Mouse (Mus musculus) adrenal gland, postnatal 36 days (tissue): Measurements from ENCODE around the gene Atp6v1b1. TPM values are rescaled to one million over a fixed set of nuclear protein-coding genes. Genes with fewer than 3 reads are reported as not detected.
A peak's percentile ranks its signal among the peaks of the same experiment; 100 is the strongest.

Experiments used
- DNase-seq, 2 experiments: peaks; one replicate each; pipeline ENCODE4 v3.0.0; 2021; ENCODE audit warnings: mixed read lengths in 1 of 2
- long read RNA-seq, 2 experiments: library from polyadenylated mRNA; stranded (forward); transcript quantifications; one replicate each; pipeline ENCODE4 v2.0.0; 2021; ENCODE audit warnings: borderline sequencing depth in 2 of 2
- total RNA-seq, 2 experiments: library from RNA; stranded (reverse); gene quantifications; 2 replicates each; pipeline ENCODE4 v1.2.3; 2021

The Atp6v1b1 gene
- not detected for total RNA-seq
- long read RNA-seq, experiment 1, result 0 reads
- long read RNA-seq, experiment 2, result 0 reads

GRCm38 (mm10) chr6:83742761-83743160 is at the start of gene Atp6v1b1:
Gene Atp6v1b1 (plus strand): TSS chr6:83742990.
- DNase-seq, result no peak

GRCm38 (mm10) chr6:83693835-83694234 is 49.0 kb upstream of the Atp6v1b1 start:
- peak; percentile 40 to 76 for DNase-seq

- no peak for DNase-seq
Measured at GRCm38 (mm10) chr6:83695731-83696130, 47.1 kb upstream of the Atp6v1b1 start.

DNA sequence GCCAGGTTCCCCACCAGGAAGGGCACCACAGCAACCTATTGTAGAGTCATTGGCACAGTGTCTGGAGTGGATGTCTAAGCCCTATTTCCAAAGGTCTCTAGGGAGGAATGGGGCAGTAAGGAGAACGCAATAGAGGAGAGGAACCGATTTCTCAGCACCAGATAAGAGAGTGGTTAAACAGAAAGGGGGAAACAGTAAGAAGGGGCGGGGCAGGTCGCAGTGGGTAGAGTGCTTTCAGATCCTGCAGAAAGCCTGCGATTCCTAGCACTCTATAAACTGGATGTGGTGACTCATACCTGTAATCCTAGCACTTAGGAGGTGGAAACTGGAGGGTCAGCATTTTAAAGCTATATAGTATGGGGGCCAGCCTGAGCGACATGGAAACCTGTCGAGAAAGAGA is 46.1 kb upstream of the Atp6v1b1 start:
- no peak for DNase-seq

GRCm38 (mm10) chr6:83697932-83698331 is 44.9 kb upstream of the Atp6v1b1 start:
- DNase-seq, result no peak

DNA sequence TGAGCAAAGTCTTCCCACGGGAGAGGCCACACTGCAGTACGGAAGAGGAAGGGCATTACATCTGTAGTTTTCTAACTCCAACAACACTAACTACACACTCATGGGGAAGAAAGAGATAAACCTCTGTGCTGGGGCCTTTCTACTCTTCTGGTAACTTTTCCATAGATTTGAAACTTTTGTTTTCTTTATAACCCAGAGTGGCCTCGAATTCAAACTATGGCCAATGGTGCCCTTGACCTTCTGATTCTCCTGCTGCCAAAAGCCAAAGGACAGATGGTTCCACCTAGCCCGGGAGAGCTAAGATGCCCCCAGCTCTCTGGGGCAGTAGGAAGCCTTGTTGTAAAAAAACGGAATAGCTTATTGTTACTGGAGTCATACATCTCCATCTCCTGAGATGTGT is 42.8 kb upstream of the Atp6v1b1 start:
- DNase-seq, result no peak

- no peak for DNase-seq
Measured at GRCm38 (mm10) chr6:83701001-83701400, 41.8 kb upstream of the Atp6v1b1 start.

- no peak for DNase-seq
Measured at GRCm38 (mm10) chr6:83702146-83702999, 40.4 kb upstream of the Atp6v1b1 start.

DNA sequence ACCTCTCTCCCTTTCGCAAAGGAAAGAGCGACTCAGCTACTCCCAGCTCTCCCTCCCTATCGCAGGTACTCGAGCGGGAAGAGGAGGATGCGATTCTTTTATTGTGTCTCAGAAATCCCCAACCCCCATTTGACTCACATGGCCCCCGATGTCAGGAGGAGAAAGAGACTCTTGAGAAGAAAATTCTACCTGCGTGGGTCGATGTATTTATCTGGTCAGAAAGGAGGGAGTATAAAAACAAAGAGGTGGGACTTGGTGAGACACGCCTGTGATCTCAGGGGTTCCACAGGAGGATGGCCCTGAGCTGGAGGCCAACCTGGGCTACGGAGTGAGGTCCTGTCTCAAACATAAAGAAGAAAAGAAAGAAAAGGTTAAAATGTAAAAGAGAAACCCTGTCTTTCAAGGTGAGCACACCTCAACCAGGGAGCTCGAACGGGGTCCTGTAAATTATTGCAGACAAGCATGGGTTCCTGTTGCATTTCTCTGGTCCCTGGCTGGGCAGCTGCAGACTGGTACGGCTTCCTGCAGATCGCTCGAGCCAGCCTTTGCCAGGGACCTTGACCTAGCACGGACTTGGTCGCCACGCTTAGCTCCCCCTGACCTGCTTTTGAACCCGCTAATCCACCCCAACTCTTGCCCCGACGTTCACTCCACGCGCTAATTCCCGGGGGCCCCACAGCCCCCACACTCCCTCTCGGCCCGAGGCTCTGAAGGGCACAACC is 39.6 kb upstream of the Atp6v1b1 start:
- no peak for DNase-seq

DNA sequence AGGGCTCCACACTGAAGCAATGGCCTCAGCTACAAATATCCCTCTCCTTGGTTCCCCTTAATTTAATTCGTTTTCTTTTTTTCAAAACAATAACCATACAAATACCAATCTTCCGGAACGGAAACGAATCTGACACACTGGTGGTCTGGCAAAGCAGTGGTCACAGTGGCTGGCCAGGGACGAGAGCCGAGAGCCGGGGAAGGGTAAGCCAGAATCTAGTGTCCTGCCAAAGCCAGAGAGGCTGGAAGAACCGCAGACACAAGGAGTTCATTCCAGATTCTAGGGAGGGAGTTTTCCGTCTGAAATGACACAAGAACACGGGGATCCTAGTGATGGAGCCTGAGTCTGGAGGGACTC is 39.1 kb upstream of the Atp6v1b1 start:
- no peak for DNase-seq

DNA sequence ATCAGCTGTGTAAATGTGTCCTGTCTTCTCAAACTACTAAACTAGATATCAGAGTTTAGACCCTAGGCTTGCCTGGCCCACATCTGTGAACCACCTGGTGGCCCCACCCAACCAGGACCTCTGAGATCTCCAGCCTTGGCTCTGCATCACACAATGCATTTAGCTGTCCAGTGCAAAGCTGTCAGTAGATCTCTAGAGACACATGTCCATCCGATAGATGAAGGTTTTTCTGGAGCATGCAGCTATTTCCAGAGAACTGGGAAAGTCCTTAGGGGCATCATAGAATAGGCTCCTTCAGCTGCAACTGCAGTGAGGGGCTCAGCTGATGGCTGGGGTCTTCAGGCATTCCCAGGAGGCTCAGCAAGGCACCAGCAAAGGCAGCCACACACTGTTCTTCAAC is 38.5 kb upstream of the Atp6v1b1 start:
- no peak for DNase-seq

GRCm38 (mm10) chr6:83704701-83705100 is 38.1 kb upstream of the Atp6v1b1 start:
- no peak for DNase-seq

- no peak for DNase-seq
Measured at GRCm38 (mm10) chr6:83707738-83708510, 34.9 kb upstream of the Atp6v1b1 start.

DNA sequence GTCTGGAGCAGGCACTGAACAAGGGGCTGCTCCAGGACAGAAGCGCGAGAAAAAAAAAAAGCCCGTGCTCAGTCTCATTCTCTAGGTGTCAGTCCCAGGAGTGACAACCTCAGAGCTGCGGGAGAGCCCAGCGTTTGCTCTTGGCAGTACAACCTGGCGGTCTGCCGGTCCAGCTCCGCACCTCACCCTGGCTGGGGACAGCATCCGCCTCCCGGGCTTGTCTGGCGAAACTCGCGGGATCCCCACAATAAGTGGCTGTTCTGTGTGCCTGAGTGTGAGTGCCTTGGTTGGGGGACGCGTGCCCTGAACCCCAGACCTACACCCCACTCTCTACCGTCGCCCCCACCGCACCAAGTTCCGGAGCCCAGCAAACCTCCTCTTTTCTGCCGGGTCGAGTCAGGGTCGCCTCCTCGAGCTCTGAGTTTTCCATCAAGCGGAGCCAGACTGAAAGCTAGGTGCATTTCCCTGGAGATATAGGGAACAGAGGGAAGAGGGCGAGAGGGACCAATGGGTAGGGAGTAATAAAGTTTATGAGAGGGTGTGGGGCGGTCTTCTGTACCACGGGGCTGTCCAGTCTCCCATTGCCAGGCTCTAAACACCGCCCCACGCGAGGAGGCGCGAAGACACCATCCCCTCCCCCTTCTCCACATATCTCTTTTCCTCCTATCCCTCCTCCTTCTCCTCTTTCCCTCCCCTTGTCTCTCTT is 32.3 kb upstream of the Atp6v1b1 start:
- DNase-seq, result no peak

GRCm38 (mm10) chr6:83711067-83711675 is 31.6 kb upstream of the Atp6v1b1 start, which contains the start of gene Vax2:
Gene Vax2 (plus strand): TSS chr6:83711264.
- DNase-seq, result peak; percentile 90 to 91

- DNase-seq, result no peak
Measured at GRCm38 (mm10) chr6:83711725-83712475, 30.9 kb upstream of the Atp6v1b1 start.

DNA sequence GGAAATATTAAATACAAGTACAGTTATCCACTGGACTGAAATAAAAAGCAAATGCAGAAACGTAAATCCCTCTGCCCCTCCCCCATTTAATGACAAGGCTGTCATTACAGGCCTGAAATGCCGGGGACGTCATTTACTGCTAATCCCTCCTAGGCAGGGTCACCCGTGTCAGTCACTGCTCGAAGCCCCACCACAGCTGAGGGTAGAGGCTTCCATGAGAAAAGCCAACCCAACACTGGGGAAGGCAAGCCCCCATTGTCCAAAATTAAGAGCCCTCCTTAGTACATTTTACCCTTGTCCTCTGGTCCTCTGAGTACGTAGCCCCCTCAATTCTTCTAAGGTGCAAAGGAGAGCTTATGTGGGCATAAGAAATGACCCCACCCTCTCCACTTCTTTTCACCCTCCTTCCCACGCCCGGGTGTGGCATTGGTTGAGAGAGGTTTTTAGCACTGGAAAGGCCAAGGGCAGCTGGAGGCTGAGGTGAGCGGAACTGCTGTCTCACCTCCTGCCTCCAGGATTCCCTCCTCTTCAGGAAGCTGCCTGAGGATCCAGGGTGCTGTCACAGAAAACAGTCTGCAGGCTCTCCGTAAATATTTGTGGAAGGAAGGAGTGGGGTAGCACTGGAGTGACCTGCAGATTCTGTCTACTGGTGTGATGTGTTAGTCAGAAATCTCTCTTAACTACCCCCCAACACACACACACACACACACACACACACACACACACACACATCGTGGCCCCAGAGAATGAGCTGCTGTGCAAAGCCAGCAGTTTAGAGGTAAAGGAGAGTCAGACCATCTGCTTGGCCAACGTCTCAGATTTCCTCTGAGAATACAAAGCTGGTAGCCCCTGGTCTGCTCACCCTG is 29.3 kb upstream of the Atp6v1b1 start:
- no peak for DNase-seq

- no peak for DNase-seq
Measured at GRCm38 (mm10) chr6:83714221-83715123, 28.3 kb upstream of the Atp6v1b1 start.
